Mouse (Mus musculus) liver, embryonic 14.5 days (tissue): ENCODE results near the gene Uvrag.

Source experiments
- CTCF ChIP-seq: IDR thresholded peaks from 2 replicates; pipeline ENCODE4 v1.5.1; 2016; ENCODE audit warnings: antibody characterized with exemption, low read depth, control low read depth
- EP300 ChIP-seq: IDR thresholded peaks from 2 replicates; pipeline ENCODE4 v1.6.1; 2016; ENCODE audit warnings: antibody characterized with exemption, low read depth

DNA sequence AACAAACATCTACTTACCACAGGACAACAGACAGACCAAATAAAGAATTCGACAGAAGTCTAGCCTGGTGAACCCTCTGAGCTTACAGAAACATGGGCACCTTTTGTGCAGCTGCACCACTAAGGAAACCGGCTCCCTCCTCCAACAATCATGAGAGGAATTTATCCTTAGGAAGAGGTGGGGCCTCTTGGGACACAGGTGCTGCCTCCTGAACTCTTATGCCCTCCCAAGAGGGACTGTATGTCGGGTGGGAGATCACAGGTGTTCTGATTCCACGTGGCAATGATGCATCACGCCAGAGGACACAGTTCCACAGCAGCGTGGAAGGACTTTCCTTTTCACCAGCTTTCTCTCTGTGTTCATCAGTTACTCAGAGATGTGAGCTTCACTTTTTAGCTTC lies 146.8 kb downstream of the Uvrag start:
- TF ChIP-seq CTCF = no peak
- TF ChIP-seq EP300 = no peak
